Mouse (Mus musculus) limb, embryonic 13.5 days (tissue): ENCODE results near the gene Prcd. TPM values are rescaled to one million over a fixed set of nuclear protein-coding genes. Genes with fewer than 3 reads are reported as not detected.
A peak's percentile ranks its signal among the peaks of the same experiment; 100 is the strongest.
"Not testable (repeated sequence)": the region's sequence is repeated elsewhere in the genome, so short reads cannot be mapped to it uniquely, and the experiment has no call there.

Source experiments
- ATAC-seq: fragments of 200-750 bp; cut with Nextera tagmentation; 2 replicates; pipeline ENCODE4 v1.8.0; 2017; ENCODE audit warnings: low read depth, moderate number of reproducible peaks, moderate TSS enrichment; ENCODE audit not compliant: low FRiP score
- H3K27ac ChIP-seq: fragments of 300-500 bp; sonication (generic); 2 replicates; pipeline ENCODE4 v1.5.1; 2015; ENCODE audit warnings: inconsistent platforms, mild to moderate bottlenecking, moderate library complexity
- H3K27me3 ChIP-seq: fragments of 300-500 bp; sonication (generic); 2 replicates; pipeline ENCODE4 v1.6.1; 2015; ENCODE audit warnings: mild to moderate bottlenecking, inconsistent platforms
- H3K36me3 ChIP-seq: fragments of 300-500 bp; sonication (generic); 2 replicates; pipeline ENCODE4 v1.6.1; 2015; ENCODE audit warnings: inconsistent platforms, mild to moderate bottlenecking, moderate library complexity
- H3K4me1 ChIP-seq: fragments of 300-500 bp; sonication (generic); 2 replicates; pipeline ENCODE4 v1.6.1; 2015; ENCODE audit warnings: inconsistent platforms
- H3K4me2 ChIP-seq: fragments of 300-500 bp; sonication (generic); replicated peaks from 2 replicates; pipeline ENCODE4 v1.6.1; 2015; ENCODE audit warnings: inconsistent platforms, mild to moderate bottlenecking, moderate library complexity
- H3K4me3 ChIP-seq: fragments of 300-500 bp; sonication (generic); 2 replicates; pipeline ENCODE4 v1.5.1; 2015; ENCODE audit warnings: moderate library complexity, mild to moderate bottlenecking, inconsistent platforms
- H3K9ac ChIP-seq: fragments of 300-500 bp; sonication (generic); 2 replicates; pipeline ENCODE4 v1.6.1; 2015; ENCODE audit warnings: mild to moderate bottlenecking, inconsistent platforms
- H3K9me3 ChIP-seq: fragments of 300-500 bp; sonication (generic); 2 replicates; pipeline ENCODE4 v1.6.1; 2016; ENCODE audit warnings: inconsistent platforms
- WGBS: fragments of 180-500 bp; shearing (Covaris S2); methylation state at CpG from one replicate; pipeline ENCODE4 v1.1.7; 2015; 5-methylcytosine and 5-hydroxymethylcytosine counted together
- polyA plus RNA-seq: library from polyadenylated mRNA; unstranded; fragments of >200 nt; fragmentation: Nextera tagmentation; extraction: Ambion mirVana; gene quantifications from 2 replicates; pipeline ENCODE4 v1.2.1, GENCODE M21; 2015

The Prcd gene
- polyA plus RNA-seq, 1 experiment from 2014 or later: 0.83 TPM

DNA sequence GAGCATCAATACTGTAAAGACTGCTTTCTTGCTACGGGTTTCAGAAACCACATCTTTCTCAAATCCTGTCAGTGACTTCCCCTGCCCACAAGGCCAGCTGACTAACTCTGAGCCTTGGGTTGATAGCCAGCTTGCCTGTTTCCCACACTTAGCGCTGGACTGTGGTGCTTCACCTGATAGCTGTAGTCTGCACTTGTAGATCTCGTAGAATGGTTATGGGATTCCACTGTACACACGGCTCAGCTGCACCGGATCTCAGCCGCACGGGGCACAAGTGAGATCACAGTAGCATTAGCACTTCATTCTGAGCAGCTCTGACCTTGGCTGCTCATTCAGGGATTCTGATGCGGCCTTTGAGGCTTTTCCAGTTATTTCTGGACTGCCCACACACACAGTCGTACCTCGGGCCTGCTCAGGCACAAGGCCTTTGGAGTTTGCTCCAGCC is 15.1 kb downstream of the Prcd start:
- Histone ChIP-seq H3K36me3 (peaks cover 6% of the 10 kb centered on the region), H3K4me3 (no peak overlapping the region), H3K27me3 (0 out of 2 replicates have a peak, but pooled peaks cover 2% of the 10 kb centered on the region), H3K9me3 (no peaks in the 10 kb centered on the region), H3K9ac (peak overlapping the region; percentile 19; the same call in 1 of the 2 replicates), H3K4me1 (peaks cover 41% of the 10 kb centered on the region), H3K27ac (no peak overlapping the region), H3K4me2 (no peak overlapping the region)
- ATAC-seq: no peak
- 65% methylated on average over 10 of the region's 10 CpGs for WGBS

DNA sequence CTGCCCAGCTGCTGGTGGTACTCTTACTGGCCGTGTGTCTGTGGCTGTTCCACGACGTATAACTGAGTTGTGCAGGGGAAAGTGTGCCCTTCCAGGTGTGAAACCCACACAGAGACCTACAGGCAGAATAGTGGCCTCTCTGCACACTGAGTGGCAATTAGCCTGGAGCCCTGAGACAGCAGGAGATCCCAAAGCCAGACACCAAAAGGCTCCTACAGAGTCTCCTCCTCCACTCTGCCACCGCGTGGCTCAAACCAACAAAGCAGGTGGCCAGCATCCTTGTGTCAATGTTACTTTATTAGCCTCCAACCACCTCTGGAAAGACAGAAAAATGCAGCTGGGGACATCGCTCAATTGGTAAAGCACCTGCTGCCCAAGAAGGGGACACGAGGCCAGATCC is 15.5 kb downstream of the Prcd start:
- H3K27me3 ChIP-seq: no peaks in the 10 kb centered on the region
- peaks cover 11% of the 10 kb centered on the region for H3K36me3 ChIP-seq
- no peak overlapping the region for H3K27ac ChIP-seq
- peaks cover 44% of the 10 kb centered on the region for H3K4me1 ChIP-seq
- H3K4me2 ChIP-seq: no peak overlapping the region
- no peak overlapping the region for H3K4me3 ChIP-seq
- no peak overlapping the region for H3K9ac ChIP-seq
- whole genome bisulfite sequencing: 25% methylated on average over 7 of the region's 7 CpGs
- H3K9me3 ChIP-seq: no peaks in the 10 kb centered on the region
- no peak for ATAC-seq

DNA sequence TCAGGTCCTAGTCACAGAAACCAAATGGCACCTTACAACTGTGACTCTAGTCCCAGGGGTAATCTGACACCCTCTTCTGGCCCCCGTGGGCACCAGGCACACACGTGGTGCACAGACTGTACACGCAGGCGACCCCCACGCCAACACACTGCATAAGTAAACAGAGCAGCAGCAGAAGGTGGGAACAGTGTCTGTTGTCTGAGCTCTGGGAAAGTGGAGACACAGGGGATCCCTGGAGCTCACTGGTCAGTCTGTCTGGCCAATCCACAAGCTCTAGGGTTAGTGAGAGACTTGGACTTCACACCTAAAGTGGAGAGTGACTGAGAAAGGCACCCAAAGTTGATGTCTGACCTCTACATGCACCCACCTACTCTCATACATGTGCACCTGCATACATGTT is 16.0 kb downstream of the Prcd start:
- Histone ChIP-seq H3K27me3 (no peaks in the 10 kb centered on the region), H3K4me1 (peaks cover 45% of the 10 kb centered on the region), H3K4me2 (no peak overlapping the region), H3K27ac (no peak overlapping the region), H3K4me3 (no peak overlapping the region), H3K9ac (no peak overlapping the region), H3K36me3 (peaks cover 15% of the 10 kb centered on the region), H3K9me3 (no peaks in the 10 kb centered on the region)
- WGBS: 10% methylated on average over 5 of the region's 5 CpGs
- no peak for ATAC-seq

DNA sequence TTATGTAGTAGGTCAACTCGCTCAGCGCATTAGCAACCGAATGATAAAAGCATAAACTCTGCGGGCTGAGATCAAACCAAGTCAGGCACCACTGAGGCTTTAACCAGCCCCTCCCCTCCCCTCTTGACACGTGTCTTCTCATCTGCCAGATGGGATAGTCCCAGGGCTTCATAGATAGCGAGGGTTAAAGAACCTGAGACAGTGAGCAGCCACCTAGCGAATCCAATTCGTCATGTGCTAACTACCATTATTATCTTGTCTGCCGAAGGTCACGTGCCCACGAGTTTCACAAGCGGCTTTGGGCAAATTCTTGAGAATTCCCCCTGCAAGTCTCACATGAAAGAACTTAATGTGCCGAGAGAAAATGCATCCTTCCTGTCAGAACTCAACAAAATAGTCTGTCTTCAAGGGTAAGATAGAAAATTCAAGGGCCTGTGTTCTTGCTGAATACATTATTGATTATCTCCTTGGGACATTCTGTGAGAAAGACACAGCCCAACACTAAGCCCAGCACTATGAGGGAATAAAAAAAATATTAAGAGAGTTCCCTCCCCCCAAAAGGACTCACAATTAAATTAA is 16.5 kb downstream of the Prcd start:
- peaks cover 46% of the 10 kb centered on the region for H3K4me1 ChIP-seq
- H3K4me2 ChIP-seq: no peak overlapping the region
- H3K9me3 ChIP-seq: no peaks in the 10 kb centered on the region
- H3K36me3 ChIP-seq: peaks cover 21% of the 10 kb centered on the region
- no peak overlapping the region for H3K9ac ChIP-seq
- no peak overlapping the region for H3K27ac ChIP-seq
- H3K27me3 ChIP-seq: no peaks in the 10 kb centered on the region
- 53% methylated on average over 13 of the region's 13 CpGs for WGBS
- H3K4me3 ChIP-seq: no peak overlapping the region
- no peak for ATAC-seq

DNA sequence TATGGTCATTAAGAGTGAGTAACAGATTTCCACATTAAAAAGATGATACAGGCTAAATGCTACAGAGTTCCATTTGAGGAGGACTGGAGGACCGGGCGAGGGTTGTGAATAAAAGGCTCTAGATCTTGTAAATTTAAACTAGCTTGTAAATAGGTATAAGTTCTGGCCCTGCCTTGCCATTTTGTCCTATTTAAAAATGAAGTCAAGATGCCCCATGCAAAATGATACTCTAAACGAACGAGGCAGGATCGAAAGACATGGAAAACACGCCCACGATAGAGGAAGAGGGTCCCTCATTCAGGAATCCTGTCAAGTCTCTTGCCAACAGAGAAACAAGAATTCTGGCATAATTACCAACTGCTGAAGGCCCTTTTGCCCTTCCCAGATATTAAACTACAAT is 17.1 kb downstream of the Prcd start:
- peak overlapping the region; percentile 91; the same call in 1 of the 2 replicates for H3K4me3 ChIP-seq
- peaks cover 43% of the 10 kb centered on the region for H3K4me1 ChIP-seq
- WGBS: 58% methylated on average over 7 of the region's 7 CpGs
- no peak overlapping the region for H3K27ac ChIP-seq
- peak overlapping the region; percentile 92 for H3K4me2 ChIP-seq
- no peak for ATAC-seq
- no peak overlapping the region; the same call in 1 of the 2 replicates for H3K9ac ChIP-seq
- H3K9me3 ChIP-seq: no peaks in the 10 kb centered on the region
- H3K27me3 ChIP-seq: no peaks in the 10 kb centered on the region
- peaks cover 26% of the 10 kb centered on the region for H3K36me3 ChIP-seq

DNA sequence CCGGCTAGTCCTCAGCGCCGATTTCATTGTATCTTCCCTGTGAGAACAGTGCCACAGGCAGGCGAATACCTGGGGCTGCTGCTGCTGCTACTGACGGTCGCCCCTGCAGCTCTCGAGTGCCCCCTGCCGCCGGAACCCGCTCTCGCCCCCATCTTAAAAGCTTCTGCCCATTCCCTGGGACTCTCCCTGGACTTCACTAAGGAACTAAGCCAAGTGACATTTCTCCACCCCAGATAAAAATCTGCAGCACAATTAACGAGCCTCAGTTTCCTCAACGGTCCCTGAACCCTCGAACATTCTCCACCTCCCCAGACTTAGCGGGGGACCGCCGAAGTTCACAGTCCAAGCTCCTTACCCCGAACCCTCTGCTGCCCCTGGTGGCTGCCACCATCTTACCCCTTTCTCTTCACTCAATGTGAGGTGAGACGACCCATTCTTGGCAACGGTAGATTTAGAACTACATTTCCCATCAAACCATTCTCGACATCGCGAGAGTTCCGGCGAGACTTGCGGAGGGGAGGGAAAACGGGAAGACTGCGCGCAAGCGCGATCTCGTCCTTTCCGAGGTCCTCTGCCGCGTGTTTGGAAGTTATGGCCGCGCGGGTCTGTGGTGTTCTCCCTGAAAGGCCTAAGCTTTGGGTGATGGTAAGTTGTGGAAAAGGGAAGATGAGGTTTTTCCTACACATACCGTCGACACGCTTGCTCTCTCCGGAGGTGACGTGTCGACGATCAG is 17.9 kb downstream of the Prcd start:
- Histone ChIP-seq H3K4me3 (peak overlapping the region; percentile 91), H3K9ac (peak overlapping the region; percentile 93), H3K9me3 (no peaks in the 10 kb centered on the region), H3K36me3 (peaks cover 35% of the 10 kb centered on the region), H3K4me2 (peak overlapping the region; percentile 92), H3K4me1 (peaks cover 39% of the 10 kb centered on the region), H3K27ac (peak overlapping the region; percentile 81), H3K27me3 (no peaks in the 10 kb centered on the region)
- peak; percentile 89 for ATAC-seq
- WGBS: 1% methylated on average over 45 of the region's 45 CpGs

DNA sequence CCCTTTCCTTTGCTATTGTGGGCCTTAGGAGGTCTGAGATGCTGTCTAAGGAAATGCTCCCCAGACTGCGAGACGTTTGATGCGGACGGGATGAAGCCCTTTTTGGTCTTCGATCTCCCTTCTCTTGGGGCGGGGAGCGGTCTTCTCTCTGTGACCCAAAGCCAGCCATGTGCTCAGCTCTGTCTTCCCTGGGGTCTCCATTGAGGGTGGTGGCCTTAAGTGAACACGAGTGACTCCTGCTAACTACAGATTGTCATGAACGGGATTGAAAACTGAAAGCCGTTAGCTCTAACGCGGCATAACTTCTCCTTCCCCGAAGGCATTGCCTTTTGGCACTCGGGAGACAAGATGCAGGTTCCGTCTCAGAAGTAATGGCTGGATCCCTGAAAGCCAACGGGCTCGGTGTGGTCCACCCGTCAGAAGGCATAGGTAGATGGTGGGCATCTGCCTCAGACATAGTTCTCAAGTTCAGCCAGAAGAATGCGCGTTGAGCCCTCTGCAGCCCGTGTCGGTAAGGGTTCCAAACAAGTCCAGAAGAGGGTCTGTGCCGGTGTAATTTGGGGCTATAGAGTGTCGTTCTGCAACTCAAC is 18.6 kb downstream of the Prcd start:
- ATAC-seq: no peak; the same call in 1 of the 2 replicates
- under 1% methylated on average over 24 of the region's 24 CpGs for WGBS
- H3K27me3 ChIP-seq: no peaks in the 10 kb centered on the region
- H3K36me3 ChIP-seq: peaks cover 42% of the 10 kb centered on the region
- peak overlapping the region; percentile 91 for H3K4me3 ChIP-seq
- H3K4me2 ChIP-seq: peak overlapping the region; percentile 92
- no peaks in the 10 kb centered on the region for H3K9me3 ChIP-seq
- peak overlapping the region; percentile 81 for H3K27ac ChIP-seq
- peaks cover 39% of the 10 kb centered on the region for H3K4me1 ChIP-seq
- peak overlapping the region; percentile 93 for H3K9ac ChIP-seq

DNA sequence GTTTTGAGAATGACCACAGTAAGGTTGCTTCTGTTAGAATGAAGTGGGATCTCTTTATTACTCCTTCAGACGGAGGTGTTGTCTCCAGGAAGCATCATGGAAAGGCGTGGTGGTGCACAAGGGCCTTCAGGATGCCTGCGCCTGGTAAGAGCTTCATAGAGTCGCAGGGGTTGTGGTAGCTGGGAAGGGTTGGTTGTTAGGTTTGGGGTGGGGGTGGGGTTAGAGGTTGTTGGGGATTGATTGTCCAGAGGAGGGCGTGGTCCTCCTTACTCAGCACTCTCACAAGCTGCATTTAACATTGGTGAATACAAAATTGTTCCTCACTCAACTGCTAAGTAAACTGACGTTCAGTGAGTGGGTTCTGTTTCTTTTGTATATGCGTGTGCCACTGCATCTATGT is 19.3 kb downstream of the Prcd start:
- ATAC-seq: no peak
- 21% methylated on average over 7 of the region's 7 CpGs for WGBS
- H3K4me1 ChIP-seq: peaks cover 39% of the 10 kb centered on the region

DNA sequence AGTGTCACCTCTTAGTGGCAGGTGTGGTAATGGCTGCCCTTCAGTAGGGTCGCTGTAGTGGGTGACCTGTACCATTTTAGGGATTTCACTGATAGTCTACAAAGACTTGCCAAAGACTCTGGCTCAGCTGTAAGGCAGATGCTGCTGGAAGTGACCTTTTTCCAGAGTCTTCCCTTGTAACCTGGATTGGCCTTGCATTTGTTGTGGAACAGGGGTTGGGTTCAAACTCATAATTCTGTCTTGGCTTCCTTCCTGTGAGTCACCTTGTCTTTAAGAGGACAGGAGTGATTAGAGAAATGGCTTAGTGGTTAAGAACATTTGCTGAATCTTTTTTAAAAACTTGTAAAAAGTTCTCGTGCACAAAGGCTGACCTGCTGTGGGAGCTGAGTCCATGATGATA is 20.1 kb downstream of the Prcd start:
- H3K27me3 ChIP-seq: no peaks in the 10 kb centered on the region
- peaks cover 54% of the 10 kb centered on the region for H3K36me3 ChIP-seq
- no peaks in the 10 kb centered on the region for H3K9me3 ChIP-seq
- H3K4me2 ChIP-seq: peak overlapping the region; percentile 92
- H3K27ac ChIP-seq: no peak overlapping the region
- 82% methylated on average over 2 of the region's 2 CpGs for WGBS
- no peak for ATAC-seq
- H3K9ac ChIP-seq: peak overlapping the region; percentile 93; the same call in 1 of the 2 replicates
- H3K4me1 ChIP-seq: peaks cover 39% of the 10 kb centered on the region
- H3K4me3 ChIP-seq: peak overlapping the region; percentile 91

More for the DNA sequence above, 19.3 kb downstream of the Prcd start:
- Histone ChIP-seq H3K27ac (no peak overlapping the region), H3K9ac (peak overlapping the region; percentile 93), H3K4me3 (peak overlapping the region; percentile 91), H3K9me3 (no peaks in the 10 kb centered on the region), H3K27me3 (no peaks in the 10 kb centered on the region), H3K36me3 (peaks cover 48% of the 10 kb centered on the region), H3K4me2 (peak overlapping the region; percentile 92)

DNA sequence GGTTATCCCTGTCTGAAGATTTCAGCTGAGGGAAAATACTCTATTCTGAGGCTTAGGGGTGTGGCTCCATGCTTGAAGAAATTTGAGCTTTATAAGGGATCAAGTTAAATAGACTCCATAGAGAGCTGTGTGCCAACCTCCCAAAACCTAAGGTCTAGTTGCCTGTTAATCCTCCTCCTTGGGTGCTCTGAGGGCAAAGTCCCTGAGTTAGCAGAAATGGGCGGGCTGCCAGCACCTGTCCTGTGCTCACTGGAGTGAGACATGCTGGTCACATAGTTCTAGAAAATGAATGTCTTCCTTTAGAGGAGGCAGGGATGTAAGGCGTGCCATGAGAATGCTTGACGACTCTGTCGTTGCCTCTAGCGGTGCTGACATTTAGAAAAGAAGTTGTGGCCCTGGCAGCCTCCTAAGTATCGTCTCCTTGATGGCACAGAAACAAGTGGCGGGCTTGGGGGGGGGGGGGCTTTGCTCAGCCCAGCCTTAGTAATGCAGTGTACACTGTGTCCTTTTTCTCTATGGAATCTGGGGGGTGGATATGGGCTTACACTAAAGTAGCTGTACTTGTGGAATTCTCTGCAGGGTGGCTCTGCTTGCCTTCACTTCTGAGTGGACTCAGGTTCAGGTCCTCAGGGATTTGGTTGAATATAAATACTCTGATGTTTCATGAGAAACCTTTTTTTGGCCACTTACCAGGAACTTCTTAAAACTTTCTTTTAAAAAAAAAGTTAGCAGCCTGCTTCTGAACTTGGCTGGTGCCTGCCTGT is 21.5 kb downstream of the Prcd start:
- H3K27ac ChIP-seq: no peak overlapping the region
- no peak for ATAC-seq
- WGBS: 82% methylated on average over 7 of the region's 7 CpGs
- H3K9ac ChIP-seq: no peak overlapping the region
- H3K9me3 ChIP-seq: no peaks in the 10 kb centered on the region
- H3K4me1 ChIP-seq: peaks cover 29% of the 10 kb centered on the region
- no peak overlapping the region for H3K4me2 ChIP-seq
- no peaks in the 10 kb centered on the region for H3K27me3 ChIP-seq
- H3K4me3 ChIP-seq: no peak overlapping the region
- H3K36me3 ChIP-seq: peaks cover 68% of the 10 kb centered on the region

DNA sequence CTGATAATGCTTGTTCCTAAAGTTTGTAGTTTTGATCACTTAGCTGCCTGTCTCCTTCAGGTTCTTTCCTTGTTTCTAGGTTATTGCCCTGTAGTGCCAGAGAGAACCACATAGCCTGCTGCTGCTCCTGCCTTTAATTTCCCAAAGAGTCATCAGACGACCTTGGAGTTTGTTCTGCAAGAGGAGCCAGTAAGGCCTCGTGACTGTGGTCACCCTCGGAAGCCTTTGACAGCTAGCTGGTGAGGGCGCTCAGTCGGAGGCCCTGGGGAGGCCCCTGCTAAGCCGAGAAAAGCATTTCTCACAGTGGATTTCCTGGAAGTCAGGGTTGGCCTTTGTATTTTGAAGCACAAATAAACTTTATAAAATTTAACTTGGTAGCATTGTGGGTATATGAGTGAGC is 22.1 kb downstream of the Prcd start:
- not testable (repeated sequence) for H3K9ac ChIP-seq, H3K27ac ChIP-seq, H3K4me2 ChIP-seq, H3K27me3 ChIP-seq, H3K4me3 ChIP-seq, ATAC-seq, H3K9me3 ChIP-seq
- H3K4me1 ChIP-seq: peaks cover 28% of the 10 kb centered on the region
- WGBS: 84% methylated on average over 6 of the region's 6 CpGs
- peaks cover 71% of the 10 kb centered on the region for H3K36me3 ChIP-seq
